Mouse (Mus musculus): ENCODE measurements around the gene Hcfc1r1.

The Hcfc1r1 gene

GRCm38 (mm10) chr17:23673424-23674073 lies at the start of gene Hcfc1r1, which contains the start of gene Thoc6:
Hcfc1r1 (plus strand) TSS chr17:23673596.
Thoc6 (minus strand) TSS chr17:23673882.
- peak; percentile 96 to 99 for DNase-seq (ENCODE audit: inconsistent age in 2 of 2, low spot score in 1 of 2)

GRCm38 (mm10) chr17:23627813-23628212 lies 45.6 kb upstream of the Hcfc1r1 start:
- DNase-seq (ENCODE audit: inconsistent age in 2 of 2, low spot score in 1 of 2): no peak

GRCm38 (mm10) chr17:23630195-23631020 lies 43.0 kb upstream of the Hcfc1r1 start:
- DNase-seq (ENCODE audit: inconsistent age in 2 of 2, low spot score in 1 of 2): peak; percentile 77 to 93

- DNase-seq (ENCODE audit: inconsistent age in 2 of 2, low spot score in 1 of 2): no peak
Observed at GRCm38 (mm10) chr17:23631241-23631640, 42.2 kb upstream of the Hcfc1r1 start.

- peak in 1 of 2 experiments; percentile 44 for DNase-seq (ENCODE audit: inconsistent age in 2 of 2, low spot score in 1 of 2)
Observed at GRCm38 (mm10) chr17:23644613-23645495, 28.5 kb upstream of the Hcfc1r1 start, which contains the start of gene Mmp25. Mmp25 (minus strand) TSS chr17:23645277.

- DNase-seq (ENCODE audit: inconsistent age in 2 of 2, low spot score in 1 of 2): no peak
Observed at GRCm38 (mm10) chr17:23645894-23646293, 27.5 kb upstream of the Hcfc1r1 start.

- no peak for DNase-seq (ENCODE audit: inconsistent age in 2 of 2, low spot score in 1 of 2)
Observed at GRCm38 (mm10) chr17:23651363-23651762, 22.0 kb upstream of the Hcfc1r1 start.

- DNase-seq (ENCODE audit: inconsistent age in 2 of 2, low spot score in 1 of 2): no peak
Observed at GRCm38 (mm10) chr17:23653324-23653723, 20.1 kb upstream of the Hcfc1r1 start.

- DNase-seq (ENCODE audit: inconsistent age in 2 of 2, low spot score in 1 of 2): no peak
Observed at GRCm38 (mm10) chr17:23654001-23654400, 19.4 kb upstream of the Hcfc1r1 start.

GRCm38 (mm10) chr17:23654410-23654809 lies 19.0 kb upstream of the Hcfc1r1 start:
- DNase-seq (ENCODE audit: inconsistent age in 2 of 2, low spot score in 1 of 2): no peak

GRCm38 (mm10) chr17:23658450-23658849 lies 14.9 kb upstream of the Hcfc1r1 start:
- no peak for DNase-seq (ENCODE audit: inconsistent age in 2 of 2, low spot score in 1 of 2)

- peak in 1 of 2 experiments; percentile 78 for DNase-seq (ENCODE audit: inconsistent age in 2 of 2, low spot score in 1 of 2)
Observed at GRCm38 (mm10) chr17:23660117-23660875, 13.1 kb upstream of the Hcfc1r1 start, which contains the start of gene Bicdl2. Bicdl2 (plus strand) TSS chr17:23660506.

GRCm38 (mm10) chr17:23660876-23661200 lies 12.6 kb upstream of the Hcfc1r1 start:
- peak in 1 of 2 experiments; percentile 26 for DNase-seq (ENCODE audit: inconsistent age in 2 of 2, low spot score in 1 of 2)

- DNase-seq (ENCODE audit: inconsistent age in 2 of 2, low spot score in 1 of 2): no peak
Observed at GRCm38 (mm10) chr17:23661526-23661925, 11.9 kb upstream of the Hcfc1r1 start.

- peak in 1 of 2 experiments; percentile 65 for DNase-seq (ENCODE audit: inconsistent age in 2 of 2, low spot score in 1 of 2)
Observed at GRCm38 (mm10) chr17:23664556-23665021, 8.8 kb upstream of the Hcfc1r1 start.

GRCm38 (mm10) chr17:23665511-23665910 lies 7.9 kb upstream of the Hcfc1r1 start:
- no peak for DNase-seq (ENCODE audit: inconsistent age in 2 of 2, low spot score in 1 of 2)

- DNase-seq (ENCODE audit: inconsistent age in 2 of 2, low spot score in 1 of 2): peak in 1 of 2 experiments; percentile 26
Observed at GRCm38 (mm10) chr17:23670516-23671074, 2.8 kb upstream of the Hcfc1r1 start.

- no peak for DNase-seq (ENCODE audit: inconsistent age in 2 of 2, low spot score in 1 of 2)
Observed at GRCm38 (mm10) chr17:23671519-23671918, 1.9 kb upstream of the Hcfc1r1 start.

GRCm38 (mm10) chr17:23672761-23673160 lies 635 bp upstream of the Hcfc1r1 start:
- DNase-seq (ENCODE audit: inconsistent age in 2 of 2, low spot score in 1 of 2): no peak

All from adrenal gland, adult (tissue).